Mouse (Mus musculus) spleen, adult 2 months (tissue): ENCODE measurements at regions not wholly inside any gene's neighbourhood (a gene's known extent, or its start where the extent isn't known, plus 50 kb on each side); places are given as distances from the start of the nearest gene placed in this dataset.

Source experiments
- DNase-seq, 2 experiments: peaks; one replicate each; pipeline versions ENCODE4 v3.0.0 to v3.0.0-alpha.2; 2012 to 2021; ENCODE audit warnings: low spot score in 2 of 2, low read depth in 1 of 2
- H3K27ac ChIP-seq: fragments of 200-500 bp; 2 replicates; pipeline ENCODE4 v1.5.1; 2012; ENCODE audit warnings: low read length, inconsistent platforms; ENCODE audit not compliant: insufficient read depth
- H3K27me3 ChIP-seq: fragments of 200-500 bp; 2 replicates; pipeline ENCODE4 v1.6.1; 2012; ENCODE audit warnings: mild to moderate bottlenecking, moderate library complexity, low read length, inconsistent platforms; ENCODE audit not compliant: control insufficient read depth, insufficient read depth
- H3K36me3 ChIP-seq: fragments of 200-500 bp; 2 replicates; pipeline ENCODE4 v1.6.1; 2012; ENCODE audit warnings: mild to moderate bottlenecking, low read length, inconsistent platforms; ENCODE audit not compliant: control insufficient read depth, insufficient read depth
- H3K4me1 ChIP-seq: fragments of 200-500 bp; 2 replicates; pipeline ENCODE4 v1.6.1; 2011; ENCODE audit warnings: inconsistent platforms; ENCODE audit not compliant: control insufficient read depth, insufficient read depth, insufficient read length
- H3K4me3 ChIP-seq: fragments of 200-500 bp; 2 replicates; pipeline ENCODE4 v1.5.1; 2011; ENCODE audit warnings: mild to moderate bottlenecking, inconsistent platforms; ENCODE audit not compliant: insufficient read depth, insufficient read length; ENCODE audit errors: extremely low read depth
- CTCF ChIP-seq: fragments of 200-500 bp; IDR thresholded peaks from 2 replicates; pipeline ENCODE4 v1.5.1; 2011; ENCODE audit warnings: mild to moderate bottlenecking, inconsistent platforms; ENCODE audit not compliant: insufficient read depth, insufficient read length, insufficient replicate concordance; ENCODE audit errors: extremely low read depth
- POLR2A ChIP-seq: fragments of 200-500 bp; IDR thresholded peaks from 2 replicates; pipeline ENCODE4 v1.6.1; 2011; ENCODE audit warnings: low read depth, low read length, inconsistent platforms
- WGBS: fragments of 180-500 bp; shearing (Covaris S2); methylation state at CpG from one replicate; pipeline ENCODE4 v1.1.7; 2018; 5-methylcytosine and 5-hydroxymethylcytosine counted together

DNA sequence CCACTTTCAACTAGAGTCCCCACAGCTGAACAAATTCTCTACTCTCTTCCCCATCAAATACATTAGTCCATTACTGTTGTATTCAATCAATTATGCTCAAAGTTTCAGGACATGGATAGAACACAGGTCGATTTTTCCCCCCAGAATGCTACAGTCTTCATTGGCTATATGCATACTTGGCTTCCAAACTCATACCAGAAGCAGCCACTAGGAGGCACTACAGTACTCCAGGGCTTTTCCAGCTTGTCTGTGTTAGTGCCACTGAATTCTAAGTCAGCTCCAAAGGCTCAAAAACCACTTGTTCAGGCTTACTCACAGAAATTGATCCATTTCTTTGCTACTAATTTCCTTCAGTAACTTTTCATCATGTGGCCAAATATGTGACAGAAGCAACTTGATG is 371.9 kb upstream of the Cdh4 start:
- 30% methylated on average over 1 of the region's 1 CpGs for WGBS
- Histone ChIP-seq H3K27ac (no peak overlapping the region), H3K4me1 (no peaks in the 10 kb centered on the region), H3K27me3 (no peaks in the 10 kb centered on the region), H3K4me3 (no peak overlapping the region), H3K36me3 (no peaks in the 10 kb centered on the region)
- no peak for DNase-seq
- TF ChIP-seq CTCF (no peak), POLR2A (no peak)

DNA sequence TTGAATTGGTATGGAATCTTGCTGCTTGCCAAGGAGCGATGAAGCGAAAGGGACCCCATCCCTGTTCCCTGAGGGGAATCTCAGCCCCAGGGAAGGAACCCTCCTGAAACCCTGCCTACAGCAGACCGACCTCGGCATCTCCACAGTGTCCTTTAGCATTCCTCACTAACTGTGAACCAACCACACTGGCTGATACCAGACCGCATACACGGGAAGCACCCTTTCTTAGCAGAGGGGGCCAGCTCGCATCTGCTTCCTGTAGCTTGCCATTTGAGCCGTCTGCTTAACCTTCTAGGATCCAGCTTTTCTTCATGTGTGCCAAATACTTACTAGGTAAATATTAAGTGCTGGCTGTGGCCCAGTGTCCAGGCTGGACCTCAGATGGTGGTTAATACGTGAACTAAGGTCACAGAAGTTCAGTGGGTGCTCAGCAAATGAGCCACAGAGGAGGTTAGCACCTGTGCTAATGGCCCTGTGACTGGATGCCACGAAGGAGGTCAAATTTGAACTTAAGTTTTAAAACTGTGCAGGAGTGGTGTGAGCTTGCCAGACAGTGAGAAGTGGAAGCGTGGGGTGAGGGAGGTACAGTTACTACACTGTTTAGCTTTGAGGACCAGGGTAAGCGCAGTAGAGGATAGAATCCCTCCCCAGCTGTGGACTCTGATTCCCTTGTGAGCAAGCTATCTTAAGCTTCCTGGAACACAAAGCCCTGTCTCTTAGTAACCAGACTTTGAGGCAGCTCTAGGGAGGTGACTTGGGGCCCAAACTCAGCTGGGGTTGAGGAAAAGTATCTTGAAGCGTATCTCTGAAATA is 361.6 kb upstream of the Cdh4 start:
- WGBS = 53% methylated on average over 13 of the region's 13 CpGs
- DNase-seq = no peak

DNA sequence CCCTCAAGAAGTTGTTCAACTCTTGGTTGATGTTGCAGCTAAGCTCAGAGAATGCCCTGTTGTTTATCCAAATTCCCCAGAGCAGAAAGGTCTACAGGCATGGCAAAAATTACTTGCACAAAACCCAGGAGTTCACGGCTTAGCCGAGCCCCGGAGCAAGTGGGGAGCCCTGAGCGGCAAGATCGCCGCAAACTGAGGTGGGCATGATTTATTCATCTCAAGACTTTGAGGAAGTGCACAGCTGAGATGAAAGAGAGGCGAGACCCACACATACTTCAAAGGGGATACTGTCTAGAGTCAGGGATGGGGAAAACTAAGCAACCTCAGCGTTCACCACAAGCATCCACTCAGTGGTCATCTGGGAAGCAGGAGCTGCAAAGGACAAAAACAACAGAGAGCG is 355.3 kb upstream of the Cdh4 start:
- Histone ChIP-seq H3K4me3 (no peak overlapping the region), H3K36me3 (no peaks in the 10 kb centered on the region), H3K27ac (no peak overlapping the region), H3K27me3 (no peaks in the 10 kb centered on the region), H3K4me1 (no peaks in the 10 kb centered on the region)
- no peak for DNase-seq
- 52% methylated on average over 9 of the region's 9 CpGs for WGBS
- no peak for TF ChIP-seq POLR2A
- no peak for TF ChIP-seq CTCF

More for the DNA sequence above, 361.6 kb upstream of the Cdh4 start:
- Histone ChIP-seq H3K36me3 (no peaks in the 10 kb centered on the region), H3K4me3 (no peak overlapping the region), H3K27ac (no peak overlapping the region), H3K4me1 (no peaks in the 10 kb centered on the region), H3K27me3 (no peaks in the 10 kb centered on the region)
- TF ChIP-seq POLR2A (no peak), CTCF (no peak)

DNA sequence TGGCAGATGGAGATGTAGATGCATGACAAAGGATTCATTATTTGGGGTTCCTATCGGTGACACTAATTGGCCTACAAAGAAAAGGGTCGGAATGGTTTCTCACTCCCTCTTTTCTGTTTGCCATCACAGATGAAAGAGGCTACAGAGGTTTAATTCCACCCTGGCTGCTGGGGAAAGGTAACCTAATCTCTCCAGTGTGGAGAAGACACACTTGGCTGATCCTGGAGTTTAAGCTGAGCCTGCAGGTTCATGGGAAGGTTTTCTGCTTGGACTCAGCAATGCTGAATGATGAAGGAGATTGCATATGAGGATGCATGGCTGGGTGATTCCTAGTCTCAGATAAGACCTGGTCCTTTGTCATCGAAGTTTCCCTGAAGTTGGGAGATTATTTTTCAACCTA is 350.8 kb upstream of the Cdh4 start:
- H3K27me3 ChIP-seq = no peaks in the 10 kb centered on the region
- TF ChIP-seq CTCF = no peak
- TF ChIP-seq POLR2A = no peak
- DNase-seq = no peak
- no peaks in the 10 kb centered on the region for H3K4me1 ChIP-seq
- no peak overlapping the region for H3K4me3 ChIP-seq
- 74% methylated on average over 3 of the region's 3 CpGs for WGBS
- no peak overlapping the region for H3K27ac ChIP-seq
- H3K36me3 ChIP-seq = no peaks in the 10 kb centered on the region

DNA sequence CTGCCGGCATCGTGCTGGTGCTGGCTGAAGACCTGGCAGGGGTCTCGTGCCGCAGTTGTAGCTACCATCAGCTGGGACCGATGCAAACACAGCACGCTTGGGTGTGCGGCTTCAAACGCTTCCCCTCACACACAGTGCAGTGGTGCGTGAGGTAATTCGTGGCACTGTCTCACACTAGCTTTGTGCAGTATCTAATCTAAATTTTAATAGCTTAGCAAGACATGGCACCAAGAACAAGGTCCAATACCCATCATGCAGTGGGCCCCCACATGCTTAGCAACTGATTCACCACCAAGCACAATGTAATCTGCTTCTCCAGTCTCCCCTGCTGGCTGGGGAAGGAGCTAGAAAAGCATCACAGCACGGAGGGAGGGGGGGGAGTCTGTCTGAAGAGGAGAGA is 348.2 kb upstream of the Cdh4 start:
- DNase-seq = no peak

DNA sequence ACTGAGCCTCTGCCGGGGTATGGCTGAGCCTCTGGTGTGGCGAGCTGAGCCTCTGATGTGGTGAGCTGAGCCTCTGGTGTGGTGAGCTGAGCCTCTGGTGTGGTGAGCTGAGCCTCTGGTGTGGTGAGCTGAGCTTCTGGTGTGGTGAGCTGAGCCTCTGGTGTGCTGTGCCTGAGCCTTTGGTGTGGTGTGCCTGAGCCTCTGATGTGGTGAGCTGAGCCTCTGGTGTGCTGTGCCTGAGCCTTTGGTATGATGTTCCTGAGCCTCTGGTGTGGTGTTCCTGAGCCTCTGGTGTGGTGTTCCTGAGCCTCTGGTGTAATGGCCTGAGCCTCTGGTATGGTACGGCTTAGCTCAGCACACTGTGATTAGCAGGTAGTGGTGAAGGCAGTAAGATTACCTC is 346.2 kb upstream of the Cdh4 start:
- Histone ChIP-seq H3K4me1 (no peaks in the 10 kb centered on the region), H3K27ac (no peak overlapping the region), H3K4me3 (no peak overlapping the region), H3K36me3 (no peaks in the 10 kb centered on the region), H3K27me3 (no peaks in the 10 kb centered on the region)
- 46% methylated on average over 3 of the region's 3 CpGs for WGBS
- no peak for DNase-seq
- no peak for TF ChIP-seq CTCF

More for the DNA sequence above, 348.2 kb upstream of the Cdh4 start:
- Histone ChIP-seq H3K36me3 (no peaks in the 10 kb centered on the region), H3K27me3 (no peaks in the 10 kb centered on the region), H3K4me1 (no peaks in the 10 kb centered on the region), H3K4me3 (no peak overlapping the region), H3K27ac (no peak overlapping the region)
- TF ChIP-seq POLR2A = no peak
- no peak for TF ChIP-seq CTCF
- 87% methylated on average over 11 of the region's 11 CpGs for WGBS

DNA sequence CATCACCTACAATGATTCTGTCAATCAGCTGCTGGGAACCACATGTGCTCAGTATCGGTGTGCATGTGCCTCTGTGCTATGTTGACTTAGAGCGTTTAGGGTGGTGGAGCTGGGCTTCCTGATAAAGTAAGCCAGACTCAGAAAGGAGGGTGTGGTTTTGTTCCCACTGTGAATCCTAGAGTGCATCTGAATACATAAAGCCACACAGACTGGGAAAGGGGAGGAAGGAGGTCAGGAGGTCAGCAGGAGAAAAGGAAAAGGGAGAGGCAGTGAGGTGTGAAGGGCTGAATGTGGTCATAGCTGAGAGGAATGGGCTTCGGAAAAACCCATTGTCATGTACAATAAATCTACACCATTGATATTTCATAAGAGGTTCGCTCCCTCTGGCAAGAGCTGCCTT is 345.4 kb upstream of the Cdh4 start:
- Histone ChIP-seq H3K36me3 (no peaks in the 10 kb centered on the region), H3K27ac (no peak overlapping the region), H3K27me3 (no peaks in the 10 kb centered on the region), H3K4me3 (no peak overlapping the region), H3K4me1 (no peaks in the 10 kb centered on the region)
- no peak for TF ChIP-seq POLR2A
- TF ChIP-seq CTCF = no peak
- no peak for DNase-seq
- 80% methylated on average over 4 of the region's 4 CpGs for WGBS

DNA sequence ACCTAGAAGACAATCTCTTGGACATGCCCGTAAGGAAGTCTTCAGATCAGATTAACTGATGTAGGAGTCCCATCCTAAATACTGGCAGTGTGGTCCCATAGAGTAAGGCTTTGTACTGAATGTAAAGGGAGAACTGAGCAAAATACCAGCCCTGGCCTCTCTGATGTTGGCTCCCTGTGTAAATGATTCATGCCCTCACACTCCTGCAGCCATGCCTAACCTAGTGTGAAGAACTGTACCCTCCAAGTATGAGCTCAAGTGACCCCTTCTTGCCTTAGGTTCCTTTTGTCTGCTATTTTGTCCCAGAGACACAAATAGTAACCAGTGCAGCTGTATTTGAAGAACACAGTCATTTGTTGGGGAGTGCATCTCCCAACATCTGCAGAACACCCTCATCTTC is 342.4 kb upstream of the Cdh4 start:
- H3K27me3 ChIP-seq = no peaks in the 10 kb centered on the region
- WGBS = 95% methylated on average over 1 of the region's 1 CpGs
- H3K36me3 ChIP-seq = no peaks in the 10 kb centered on the region
- H3K4me1 ChIP-seq = no peaks in the 10 kb centered on the region
- H3K4me3 ChIP-seq = no peak overlapping the region
- TF ChIP-seq POLR2A (no peak), CTCF (no peak)
- no peak overlapping the region for H3K27ac ChIP-seq
- DNase-seq = no peak
